Mouse (Mus musculus) embryo, embryonic 9.5 days (tissue): ENCODE results near the gene Cdh23.

ENCODE experiments used
- DNase-seq: peaks from one replicate; pipeline ENCODE4 v3.0.0-alpha.2; 2017; ENCODE audit errors: extremely low spot score

The Cdh23 gene

GRCm38 (mm10) chr10:60344111-60344510 lies 352.2 kb downstream of the Cdh23 start:
- DNase-seq = no peak

GRCm38 (mm10) chr10:60341528-60341927 lies 354.8 kb downstream of the Cdh23 start:
- no peak for DNase-seq

- DNase-seq = no peak
These were observed 361.3 kb downstream of the Cdh23 start for GRCm38 (mm10) chr10:60335021-60335420.

GRCm38 (mm10) chr10:60334583-60334982 lies 361.7 kb downstream of the Cdh23 start:
- DNase-seq = no peak

- DNase-seq = no peak
These were observed 367.2 kb downstream of the Cdh23 start for GRCm38 (mm10) chr10:60328963-60329650.

- no peak for DNase-seq
These were observed 380.1 kb downstream of the Cdh23 start for GRCm38 (mm10) chr10:60316166-60316565.

GRCm38 (mm10) chr10:60313606-60314005 lies 382.7 kb downstream of the Cdh23 start:
- no peak for DNase-seq

- DNase-seq = no peak
These were observed 385.7 kb downstream of the Cdh23 start for GRCm38 (mm10) chr10:60310629-60311028.

- peak; percentile 81 for DNase-seq
These were observed 391.2 kb downstream of the Cdh23 start for GRCm38 (mm10) chr10:60304854-60305628.

- no peak for DNase-seq
These were observed 392.9 kb downstream of the Cdh23 start for GRCm38 (mm10) chr10:60303419-60303818.

GRCm38 (mm10) chr10:60299636-60300035 lies 396.7 kb downstream of the Cdh23 start:
- no peak for DNase-seq

- no peak for DNase-seq
These were observed 400.3 kb downstream of the Cdh23 start for GRCm38 (mm10) chr10:60296027-60296426.

- DNase-seq = no peak
These were observed 400.9 kb downstream of the Cdh23 start for GRCm38 (mm10) chr10:60295356-60295755.

- DNase-seq = no peak
These were observed 401.7 kb downstream of the Cdh23 start for GRCm38 (mm10) chr10:60294621-60295020.

- no peak for DNase-seq
These were observed 404.1 kb downstream of the Cdh23 start for GRCm38 (mm10) chr10:60292209-60292608.

GRCm38 (mm10) chr10:60290739-60291110 lies 405.6 kb downstream of the Cdh23 start:
- DNase-seq = no peak

- DNase-seq = no peak
These were observed 406.1 kb downstream of the Cdh23 start for GRCm38 (mm10) chr10:60290026-60290738.

GRCm38 (mm10) chr10:60289216-60289615 lies 407.1 kb downstream of the Cdh23 start:
- no peak for DNase-seq

- DNase-seq = no peak
These were observed 408.6 kb downstream of the Cdh23 start for GRCm38 (mm10) chr10:60287726-60288125.

GRCm38 (mm10) chr10:60287161-60287560 lies 409.1 kb downstream of the Cdh23 start:
- DNase-seq = no peak

GRCm38 (mm10) chr10:60286546-60286945 lies 409.7 kb downstream of the Cdh23 start:
- no peak for DNase-seq

GRCm38 (mm10) chr10:60285676-60286372 lies 410.5 kb downstream of the Cdh23 start:
- peak; percentile 60 for DNase-seq
